Mouse (Mus musculus): ENCODE measurements at regions not wholly inside any gene's neighbourhood (a gene's known extent, or its start where the extent isn't known, plus 50 kb on each side); places are given as distances from the start of the nearest gene placed in this dataset.
A peak's percentile ranks its signal among the peaks of the same experiment; 100 is the strongest.

GRCm38 (mm10) chr14:68783216-68783615 is 510.9 kb downstream of the Synb start:
- no peak for DNase-seq

- DNase-seq, result no peak
These were observed 523.7 kb downstream of the Synb start for GRCm38 (mm10) chr14:68770411-68770810.

- no peak for DNase-seq
These were observed 531.2 kb downstream of the Synb start for GRCm38 (mm10) chr14:68762916-68763315.

- DNase-seq, result no peak
These were observed 549.4 kb downstream of the Synb start for GRCm38 (mm10) chr14:68744661-68745060.

GRCm38 (mm10) chr14:68738474-68738873 is 555.6 kb downstream of the Synb start:
- no peak for DNase-seq

- peak; percentile 80 for DNase-seq
These were observed 558.3 kb downstream of the Synb start for GRCm38 (mm10) chr14:68735756-68736155.

GRCm38 (mm10) chr14:68721156-68721555 is 572.9 kb downstream of the Synb start:
- no peak for DNase-seq

- no peak for DNase-seq
These were observed 574.5 kb downstream of the Synb start for GRCm38 (mm10) chr14:68719429-68720160.

- no peak for DNase-seq
These were observed 575.3 kb downstream of the Synb start for GRCm38 (mm10) chr14:68718846-68719245.

All from embryo, embryonic 11 days (tissue).